Mouse (Mus musculus) stomach, postnatal 0 days (tissue): ENCODE data around the gene Rnls. TPM values are rescaled to one million over a fixed set of nuclear protein-coding genes. Genes with fewer than 3 reads are reported as not detected.
A peak's percentile ranks its signal among the peaks of the same experiment; 100 is the strongest.
"Not testable (repeated sequence)": the region's sequence is repeated elsewhere in the genome, so short reads cannot be mapped to it uniquely, and the experiment has no call there.

Experiments used
- ATAC-seq: fragments of 200-750 bp; cut with Nextera tagmentation; 2 replicates; pipeline ENCODE4 v1.8.0; 2017; ENCODE audit not compliant: low FRiP score, low TSS enrichment
- DNase-seq: peaks from one replicate; pipeline ENCODE4 v3.0.0-alpha.2; 2016; ENCODE audit warnings: low spot score
- H3K27ac ChIP-seq: fragments of 300-500 bp; sonication (generic); replicated peaks from 2 replicates; pipeline ENCODE4 v1.5.1; 2014; ENCODE audit warnings: mild to moderate bottlenecking, control low read depth
- H3K27me3 ChIP-seq: fragments of 300-500 bp; sonication (generic); 2 replicates; pipeline ENCODE4 v1.6.1; 2014; ENCODE audit warnings: low read length; ENCODE audit not compliant: control insufficient read depth, insufficient read depth
- H3K36me3 ChIP-seq: fragments of 300-500 bp; sonication (generic); 2 replicates; pipeline ENCODE4 v1.6.1; 2014; ENCODE audit warnings: low read length, mixed read lengths; ENCODE audit not compliant: control insufficient read depth, insufficient read depth
- H3K4me1 ChIP-seq: fragments of 300-500 bp; sonication (generic); replicated peaks from 2 replicates; pipeline ENCODE4 v1.6.1; 2014; ENCODE audit warnings: antibody characterized with exemption; ENCODE audit not compliant: control insufficient read depth, insufficient read depth
- H3K4me2 ChIP-seq: fragments of 300-500 bp; sonication (generic); replicated peaks from 2 replicates; pipeline ENCODE4 v1.6.1; 2014; ENCODE audit warnings: low read depth, mild to moderate bottlenecking, control low read depth, moderate library complexity
- H3K4me3 ChIP-seq: fragments of 300-500 bp; sonication (generic); 2 replicates; pipeline ENCODE4 v1.5.1; 2014; ENCODE audit warnings: low read depth, low read length, control low read depth
- H3K9ac ChIP-seq: fragments of 300-500 bp; sonication (generic); 2 replicates; pipeline ENCODE4 v1.6.1; 2014; ENCODE audit warnings: mild to moderate bottlenecking, low read length, control low read depth, mixed read lengths
- H3K9me3 ChIP-seq: fragments of 300-500 bp; sonication (generic); 2 replicates; pipeline ENCODE4 v1.6.1; 2016; ENCODE audit warnings: low read length; ENCODE audit not compliant: control insufficient read depth
- CTCF ChIP-seq: IDR thresholded peaks from 2 replicates; pipeline ENCODE4 v1.5.1; 2016; ENCODE audit warnings: antibody characterized with exemption, low read depth, mild to moderate bottlenecking, moderate library complexity
- EP300 ChIP-seq: optimal IDR thresholded peaks from 2 replicates; pipeline ENCODE3; 2016; ENCODE audit warnings: antibody characterized with exemption
- WGBS: fragments of 180-500 bp; shearing (Covaris S2); extraction: QIAGEN DNeasy Blood & Tissue Kit; methylation state at CpG from one replicate; pipeline ENCODE4 v1.1.7; 2014; 5-methylcytosine and 5-hydroxymethylcytosine counted together
- polyA plus RNA-seq: library from polyadenylated mRNA; unstranded; fragments of >200 nt; fragmentation: Nextera tagmentation; extraction: Ambion mirVana; gene quantifications from 2 replicates; pipeline ENCODE4 v1.2.1, GENCODE M21; 2015

Gene Rnls
- polyA plus RNA-seq, result 5.2 and 5.5 TPM in 2 replicates

GRCm38 (mm10) chr19:33391651-33392382, at the start of gene Rnls:
Rnls (minus strand) TSS chr19:33392295.
- peak within 1 kb of the TSS; percentile 89 for H3K27ac ChIP-seq
- H3K4me3 ChIP-seq, result peak within 1 kb of the TSS; percentile 62
- peak within 1 kb of the TSS; percentile 86 for H3K9ac ChIP-seq
- TF ChIP-seq CTCF, result peak; percentile 24; the same call in 1 of the 2 replicates
- TF ChIP-seq EP300, result no peak
- WGBS, result under 1% methylated on average over 48 of the region's 48 CpGs
- no peaks in the 10 kb centered on the region for H3K4me1 ChIP-seq
- no peaks in the 10 kb centered on the region for H3K9me3 ChIP-seq
- no peaks in the 10 kb centered on the region for H3K36me3 ChIP-seq
- peak; percentile 98 for ATAC-seq
- no peaks in the 10 kb centered on the region for H3K27me3 ChIP-seq
- peak; percentile 89 for DNase-seq
- H3K4me2 ChIP-seq, result peak within 1 kb of the TSS; percentile 78

GRCm38 (mm10) chr19:33429457-33429856, 37.4 kb upstream of the Rnls start:
- Histone ChIP-seq H3K27me3 (no peaks in the 10 kb centered on the region), H3K27ac (no peak overlapping the region), H3K4me3 (no peak overlapping the region), H3K4me2 (no peak overlapping the region), H3K9me3 (no peaks in the 10 kb centered on the region), H3K4me1 (no peaks in the 10 kb centered on the region), H3K36me3 (no peaks in the 10 kb centered on the region), H3K9ac (no peak overlapping the region)
- ATAC-seq (no peak), DNase-seq (no peak)
- WGBS, result 18% methylated on average over 2 of the region's 2 CpGs
- TF ChIP-seq EP300 (no peak), CTCF (no peak)

- not testable (repeated sequence) for H3K4me2 ChIP-seq, H3K27ac ChIP-seq, H3K4me3 ChIP-seq, DNase-seq, ATAC-seq, H3K9me3 ChIP-seq, H3K9ac ChIP-seq, H3K4me1 ChIP-seq, H3K27me3 ChIP-seq, H3K36me3 ChIP-seq
- WGBS, result 83% methylated on average over 9 of the region's 9 CpGs
Observed at GRCm38 (mm10) chr19:33419368-33419767, 27.3 kb upstream of the Rnls start.

- WGBS, result 80% methylated on average over 2 of the region's 2 CpGs
- ATAC-seq, result no peak
- Histone ChIP-seq H3K4me2 (no peak overlapping the region), H3K27ac (no peak overlapping the region), H3K9me3 (no peaks in the 10 kb centered on the region), H3K27me3 (no peaks in the 10 kb centered on the region), H3K36me3 (no peaks in the 10 kb centered on the region), H3K4me3 (no peak overlapping the region), H3K4me1 (no peaks in the 10 kb centered on the region), H3K9ac (no peak overlapping the region)
- TF ChIP-seq EP300 (no peak), CTCF (no peak)
- DNase-seq, result no peak
Observed at GRCm38 (mm10) chr19:33380825-33381224, 11.3 kb downstream of the Rnls start.

- no peak overlapping the region for H3K4me2 ChIP-seq
- no peaks in the 10 kb centered on the region for H3K9me3 ChIP-seq
- ATAC-seq (no peak), DNase-seq (no peak)
- H3K4me1 ChIP-seq, result no peaks in the 10 kb centered on the region
- WGBS, result 4% methylated on average over 3 of the region's 3 CpGs
- H3K36me3 ChIP-seq, result no peaks in the 10 kb centered on the region
- H3K4me3 ChIP-seq, result no peak overlapping the region
- TF ChIP-seq EP300, result no peak
- peak; percentile 80 for TF ChIP-seq CTCF
- H3K9ac ChIP-seq, result no peak overlapping the region
- H3K27me3 ChIP-seq, result no peaks in the 10 kb centered on the region
- H3K27ac ChIP-seq, result no peak overlapping the region
Observed at GRCm38 (mm10) chr19:33380386-33380785, 11.7 kb downstream of the Rnls start.

- no peak for ATAC-seq
- Histone ChIP-seq H3K9me3 (no peaks in the 10 kb centered on the region), H3K27me3 (no peaks in the 10 kb centered on the region), H3K27ac (no peak overlapping the region), H3K9ac (no peak overlapping the region), H3K4me2 (no peak overlapping the region), H3K4me1 (no peaks in the 10 kb centered on the region), H3K4me3 (no peak overlapping the region), H3K36me3 (no peaks in the 10 kb centered on the region)
- no peak for DNase-seq
- TF ChIP-seq EP300 (no peak), CTCF (no peak)
- WGBS, result 54% methylated on average over 2 of the region's 2 CpGs
Observed at GRCm38 (mm10) chr19:33368808-33369207, 23.3 kb downstream of the Rnls start.
